Mouse (Mus musculus) urinary bladder, adult 18-20 months (tissue): ENCODE results near the gene Mrpl54.

Experiments
- DNase-seq, 2 experiments: peaks; one replicate each; pipeline ENCODE4 v3.0.0; 2022; ENCODE audit warnings: low spot score in 2 of 2, mixed read lengths in 2 of 2

The Mrpl54 gene

DNA sequence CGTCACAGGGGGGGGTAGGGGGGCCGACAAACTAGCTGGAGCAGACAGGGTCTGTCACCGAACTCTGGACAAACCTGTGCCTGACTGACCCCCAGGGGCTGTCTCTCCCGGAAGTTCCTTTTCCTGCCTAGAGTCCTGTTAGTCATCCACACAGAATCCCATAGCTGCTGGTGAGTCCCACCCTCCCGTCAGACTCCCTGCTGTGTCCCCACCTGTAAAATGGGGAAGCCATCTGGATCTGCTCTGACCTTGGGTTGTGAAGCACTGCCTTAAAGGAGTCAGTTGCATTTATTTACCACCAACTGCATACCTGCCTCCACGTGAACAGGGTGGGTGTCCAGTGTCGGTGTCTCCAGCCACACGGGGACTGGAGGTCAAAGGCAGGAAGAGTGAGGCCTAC lies 27.7 kb upstream of the Mrpl54 start:
- DNase-seq: no peak

- no peak for DNase-seq
These were observed 26.7 kb upstream of the Mrpl54 start for GRCm38 (mm10) chr10:81293334-81294030.

DNA sequence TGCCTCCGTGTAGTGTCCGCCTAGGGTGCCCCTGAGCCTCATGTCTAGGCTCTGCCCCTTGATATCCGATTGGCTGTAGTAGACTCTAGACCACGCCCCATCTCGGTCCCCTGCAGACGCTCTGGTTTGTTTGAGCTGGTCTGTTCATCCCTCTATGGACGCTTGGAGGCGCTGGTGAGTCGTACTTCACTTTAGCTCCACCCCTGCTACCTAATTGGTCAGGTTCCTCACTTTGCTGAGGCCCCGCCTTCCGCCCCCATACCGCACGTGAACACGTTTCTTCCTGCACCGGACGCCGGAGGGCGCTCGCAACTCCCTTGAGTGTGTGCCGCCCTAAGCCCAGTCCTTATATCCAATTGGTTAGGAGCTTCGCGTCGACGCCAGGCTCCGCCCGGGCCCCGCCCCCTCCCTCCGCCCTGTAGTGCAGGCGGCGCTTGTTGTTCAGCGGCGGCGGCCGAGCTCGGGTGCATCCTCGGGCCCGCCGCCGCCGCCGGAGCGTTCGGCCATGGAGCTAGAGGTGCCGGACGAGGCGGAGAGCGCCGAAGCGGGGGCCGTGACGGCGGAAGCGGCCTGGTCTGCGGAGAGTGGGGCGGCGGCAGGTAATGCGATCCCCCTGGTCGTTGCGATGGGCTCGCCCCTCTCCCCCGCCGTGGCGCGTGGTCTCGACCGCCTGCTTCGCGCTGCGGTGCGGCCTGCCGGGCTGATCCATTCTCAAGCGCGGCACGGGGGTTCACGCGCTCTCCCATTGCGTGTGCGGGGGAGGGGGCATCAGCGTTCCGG lies 26.0 kb upstream of the Mrpl54 start, which contains the start of gene Pip5k1c:
Pip5k1c (plus strand) TSS at position 410 of the 780 bp plus-strand sequence.
- peak; percentile 96 to 98 for DNase-seq

DNA sequence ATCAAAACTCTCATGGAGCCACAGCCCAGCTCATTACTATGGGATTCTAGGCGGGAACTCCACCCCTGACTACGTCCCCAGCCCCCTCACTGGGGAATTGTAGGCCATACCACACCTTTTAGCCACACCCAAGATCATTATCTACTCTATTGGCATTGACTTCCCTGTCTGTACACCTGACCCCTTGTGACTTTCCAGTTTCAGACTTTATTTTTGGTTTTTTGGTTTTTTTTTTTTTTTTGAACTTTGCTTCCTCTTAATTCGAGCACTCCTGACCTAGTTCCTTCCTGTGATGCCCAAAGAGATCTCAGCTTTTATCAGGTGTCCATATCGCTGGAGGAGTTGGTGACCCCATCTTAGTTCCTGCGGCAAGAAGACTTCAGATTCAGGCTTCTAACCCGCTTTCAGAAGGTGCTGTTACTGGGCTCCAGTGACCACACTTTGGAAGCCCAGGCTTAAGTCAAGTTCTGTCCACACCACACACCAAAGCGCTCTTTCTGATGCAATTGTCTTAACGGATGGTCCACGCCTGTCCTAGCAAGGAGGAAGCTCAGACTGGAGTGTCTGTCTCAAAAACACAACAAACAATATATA lies 24.9 kb upstream of the Mrpl54 start, which contains the start of gene Tjp3:
Tjp3 (minus strand) TSS at position 71 of the 594 bp plus-strand sequence.
- no peak for DNase-seq

DNA sequence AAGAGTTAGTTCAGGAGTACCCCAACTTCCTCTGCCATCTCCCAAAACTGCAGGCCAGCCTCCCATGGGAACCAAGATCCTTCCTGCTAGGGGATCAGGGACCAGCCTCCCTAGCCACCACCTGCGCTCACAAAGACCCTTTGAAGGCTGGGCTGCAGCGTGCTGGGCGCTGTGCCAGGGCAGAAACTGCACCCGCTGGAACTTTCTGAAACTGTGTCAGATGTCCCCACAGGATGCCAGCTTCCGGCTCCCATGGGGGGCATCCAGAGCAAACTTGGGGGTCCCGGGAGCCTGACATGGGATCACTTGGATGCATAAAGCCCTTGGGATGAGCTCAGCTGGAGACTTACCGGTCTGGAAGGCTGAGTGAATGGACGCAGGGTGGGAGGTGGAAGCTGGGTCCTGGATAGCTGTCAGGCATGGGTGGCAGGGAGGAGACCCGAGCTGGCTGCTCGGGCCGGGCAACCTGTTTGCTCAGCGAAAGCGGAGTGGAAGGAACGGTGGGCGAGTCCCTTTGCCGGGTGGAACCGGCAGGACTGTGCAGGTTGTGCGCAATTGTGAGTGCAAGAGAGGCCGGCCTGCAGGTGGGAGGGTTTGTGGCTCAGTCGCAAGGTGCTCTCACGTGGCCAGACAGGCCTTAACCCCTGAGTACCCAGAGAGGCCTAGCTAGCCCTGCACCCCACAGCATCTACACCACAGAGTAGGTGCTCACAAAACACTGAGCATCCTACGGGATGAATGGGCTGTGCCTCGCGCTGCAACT lies 24.1 kb upstream of the Mrpl54 start:
- peak; percentile 65 to 73 for DNase-seq

GRCm38 (mm10) chr10:81289811-81290210 lies 23.1 kb upstream of the Mrpl54 start:
- DNase-seq: peak; percentile 54 to 71

DNA sequence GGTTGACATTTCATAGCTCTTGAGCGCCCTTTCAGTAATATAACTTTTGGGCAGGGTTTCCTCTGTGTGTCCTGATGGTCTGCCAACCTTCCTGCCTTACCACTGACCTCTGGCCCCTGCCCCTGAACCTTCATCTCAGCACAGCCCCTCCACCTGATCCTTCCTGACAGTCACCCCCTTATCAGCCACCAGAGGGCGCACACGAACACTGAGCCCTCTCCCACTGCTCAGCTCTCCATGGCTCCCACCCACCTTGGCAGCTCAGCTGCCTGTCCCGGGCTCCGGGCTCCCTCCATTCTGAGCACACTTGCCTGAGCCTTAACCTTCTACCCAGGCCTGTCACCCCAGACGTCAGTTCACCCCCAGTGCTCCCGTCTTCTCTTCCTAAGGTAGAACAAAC lies 22.5 kb upstream of the Mrpl54 start:
- DNase-seq: peak; percentile 34 to 44

DNA sequence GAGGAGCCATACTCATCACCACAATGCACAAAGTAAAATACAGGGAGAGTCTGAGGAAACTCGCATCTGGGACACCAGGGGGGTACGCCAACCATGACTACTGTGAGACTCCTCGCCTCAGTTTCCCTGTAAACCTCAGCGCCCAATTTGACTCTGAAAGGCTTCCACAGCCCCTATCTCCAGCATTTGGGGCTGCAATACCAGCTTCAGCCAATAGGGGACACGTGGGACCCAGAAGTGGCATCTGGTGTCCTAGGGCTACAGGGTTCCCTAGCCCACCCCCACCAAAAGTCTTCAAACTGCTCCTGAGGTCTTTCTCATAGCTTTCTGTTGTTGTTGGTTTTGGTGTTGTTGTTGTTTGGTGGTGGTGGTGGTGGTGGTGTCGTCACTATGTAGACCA lies 21.9 kb upstream of the Mrpl54 start:
- peak in 1 of 2 experiments; percentile 18 for DNase-seq

DNA sequence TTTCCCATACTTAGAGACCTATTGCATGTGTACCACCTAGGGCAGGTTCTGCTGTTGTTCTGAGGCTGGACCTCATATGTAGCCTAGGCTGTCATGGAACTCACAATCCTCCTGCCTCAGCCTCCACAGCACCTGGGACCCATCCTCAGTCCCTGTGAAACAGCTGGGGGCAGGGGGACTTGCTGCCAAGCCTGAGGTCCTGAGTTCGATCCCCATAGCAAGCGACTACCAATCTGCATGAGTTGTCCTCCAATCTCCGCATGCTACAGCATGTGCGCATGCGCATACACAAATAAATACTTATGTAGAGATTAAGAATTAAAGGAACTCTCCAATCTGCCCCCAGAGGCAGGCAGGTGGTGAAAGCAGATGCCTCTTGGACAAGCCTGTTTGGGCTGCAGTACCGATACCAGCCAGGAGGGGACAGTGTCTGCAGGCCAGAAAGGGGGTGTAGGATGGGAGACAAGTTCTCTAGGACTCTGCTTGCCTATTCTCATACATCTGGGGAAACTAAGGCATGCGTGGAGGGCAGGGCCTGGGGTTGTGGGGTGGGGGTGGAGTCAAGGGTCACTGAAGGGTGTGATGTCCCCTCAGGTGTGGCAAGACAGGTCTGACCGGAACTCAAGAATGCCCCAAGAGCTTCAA lies 20.9 kb upstream of the Mrpl54 start:
- DNase-seq: peak in 1 of 2 experiments; percentile 55

DNA sequence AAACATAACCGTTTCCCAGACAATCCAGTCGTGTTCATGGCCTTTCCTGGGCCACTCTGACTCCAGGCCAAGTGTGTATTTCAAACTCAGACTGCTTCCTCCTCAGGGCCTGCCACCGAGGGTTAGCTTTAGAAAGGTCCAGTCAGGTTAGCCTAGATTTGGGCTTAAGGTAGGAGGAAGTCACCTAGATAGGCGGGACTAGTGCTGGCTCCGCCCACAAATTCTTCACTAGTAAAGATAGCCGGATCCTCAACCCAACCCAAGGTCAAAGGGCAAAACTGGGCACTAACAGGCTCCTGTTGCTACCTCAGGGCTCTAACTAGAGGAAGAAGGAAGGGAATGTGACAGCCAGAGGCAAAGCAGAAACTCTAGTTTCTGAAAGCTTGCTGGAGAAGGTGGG lies 19.9 kb upstream of the Mrpl54 start:
- peak in 1 of 2 experiments; percentile 34 for DNase-seq

DNA sequence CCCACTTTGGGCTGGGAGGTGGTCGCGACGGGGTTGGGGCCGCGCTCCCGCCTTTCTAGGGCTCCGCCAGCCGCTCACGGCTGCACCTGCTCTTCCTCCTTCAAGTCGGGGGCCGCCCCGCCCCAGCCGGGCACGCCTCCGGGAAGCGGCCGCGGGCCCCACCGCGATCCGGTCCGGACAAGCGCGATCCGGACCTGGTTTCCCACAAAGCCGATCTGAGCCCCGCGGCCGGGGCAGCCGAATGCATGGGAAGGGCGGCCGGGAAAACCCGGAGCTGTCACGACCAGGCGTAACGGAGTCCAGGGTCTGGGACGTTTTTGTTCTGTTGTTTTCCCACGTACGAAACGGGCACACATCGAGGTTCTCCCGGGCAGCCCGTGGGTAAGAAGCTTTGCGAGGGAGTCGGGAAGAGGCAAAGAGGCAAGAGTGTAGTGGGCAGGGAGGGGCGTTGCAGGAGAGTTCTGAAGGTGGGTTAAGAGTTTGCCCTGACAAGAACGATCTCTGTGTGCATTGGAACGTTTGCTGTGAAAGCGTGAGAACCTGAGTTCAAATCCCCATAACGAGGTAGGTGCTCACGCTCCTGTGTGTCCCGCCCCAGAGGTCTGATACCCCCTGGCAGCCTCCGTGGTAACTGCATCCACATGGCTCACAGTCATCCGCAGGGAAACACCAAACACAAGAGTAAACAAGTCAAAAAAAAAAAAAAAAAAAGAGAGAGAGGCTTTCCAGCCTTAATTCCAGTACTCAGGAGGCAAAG lies 19.1 kb upstream of the Mrpl54 start:
- DNase-seq: peak; percentile 87 to 97

- peak; percentile 37 to 54 for DNase-seq
These were observed 18.0 kb upstream of the Mrpl54 start for GRCm38 (mm10) chr10:81284719-81285118.

GRCm38 (mm10) chr10:81284189-81284588 lies 17.5 kb upstream of the Mrpl54 start:
- peak; percentile 39 to 52 for DNase-seq

DNA sequence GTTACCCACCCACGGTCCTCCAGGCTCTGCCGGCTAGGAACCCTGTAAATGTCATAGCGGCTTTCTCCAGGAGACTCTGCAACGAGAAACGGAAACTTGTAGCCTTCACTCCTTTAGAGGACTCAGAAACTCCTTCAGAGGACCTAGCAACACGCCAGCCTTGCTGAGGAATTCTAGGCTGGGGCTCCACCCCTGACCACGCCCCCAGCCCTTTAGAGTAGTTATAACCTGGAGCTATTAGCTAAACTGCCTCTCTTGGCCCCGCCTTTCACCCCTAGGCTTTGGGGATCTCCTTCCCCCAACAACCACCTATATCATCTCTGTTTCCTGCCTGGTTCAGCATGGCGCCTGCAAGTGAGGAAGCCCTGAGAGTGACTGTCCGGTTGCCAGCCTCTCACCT lies 12.8 kb upstream of the Mrpl54 start:
- no peak for DNase-seq

- DNase-seq: no peak
These were observed 10.9 kb upstream of the Mrpl54 start for GRCm38 (mm10) chr10:81277676-81278075.

DNA sequence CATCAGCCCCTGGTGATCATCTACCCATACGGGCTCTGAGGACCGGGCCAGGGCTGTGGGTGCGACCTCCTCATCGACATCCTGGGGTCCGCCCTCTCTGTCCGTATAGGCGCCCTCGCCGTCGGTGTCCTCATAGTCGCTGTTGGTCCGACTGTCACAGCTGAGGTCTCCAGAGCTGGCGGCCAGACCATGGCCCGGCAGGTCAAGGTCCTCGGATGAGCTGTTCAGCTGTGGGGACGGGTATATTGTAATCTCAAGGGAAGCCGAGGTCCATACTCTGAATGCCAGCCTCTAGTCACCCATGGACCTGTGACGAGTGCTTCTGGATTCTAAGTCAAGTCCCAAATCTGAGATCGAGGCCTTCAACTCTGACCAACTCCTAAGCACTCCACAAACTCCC lies 7.1 kb upstream of the Mrpl54 start:
- DNase-seq: no peak

- DNase-seq: no peak
These were observed 5.6 kb upstream of the Mrpl54 start for GRCm38 (mm10) chr10:81272356-81272755.

DNA sequence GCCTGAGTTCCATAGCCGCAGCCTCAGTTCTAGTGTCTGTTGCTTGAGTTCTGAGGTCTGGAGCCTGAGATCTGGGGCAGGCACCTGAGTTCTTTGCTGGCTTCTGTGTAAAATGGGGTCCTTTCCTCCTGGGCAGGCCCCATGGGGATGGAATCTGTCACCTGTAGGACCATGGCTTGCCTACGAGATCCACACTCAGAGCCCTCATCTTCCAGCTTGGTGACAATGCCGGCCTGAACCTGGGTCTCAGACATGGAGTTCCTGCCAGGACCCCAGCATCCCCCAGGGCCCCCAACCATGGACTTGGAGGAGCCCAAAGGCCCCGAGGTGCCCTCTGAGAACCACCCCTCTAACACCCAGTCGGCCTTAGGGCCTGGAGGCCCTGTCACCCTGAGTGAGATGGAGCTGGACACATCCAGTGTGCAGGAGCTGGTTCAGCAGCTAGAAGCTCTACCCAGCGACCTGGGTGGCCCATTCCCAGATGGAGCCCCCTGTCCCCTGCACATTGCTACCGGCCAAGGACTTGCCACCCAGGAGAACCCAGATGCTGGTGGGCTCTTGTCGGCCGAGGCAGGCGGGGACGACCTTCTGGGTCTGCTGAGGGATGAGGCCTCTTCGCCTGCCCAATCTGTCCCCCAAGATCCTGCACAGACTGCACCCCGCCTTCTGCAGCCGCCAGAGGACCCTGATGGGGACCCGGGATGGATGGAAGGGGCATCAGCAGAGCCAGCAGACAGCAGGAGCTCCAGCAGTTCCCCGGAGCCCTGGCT lies 2.1 kb upstream of the Mrpl54 start:
- no peak for DNase-seq

DNA sequence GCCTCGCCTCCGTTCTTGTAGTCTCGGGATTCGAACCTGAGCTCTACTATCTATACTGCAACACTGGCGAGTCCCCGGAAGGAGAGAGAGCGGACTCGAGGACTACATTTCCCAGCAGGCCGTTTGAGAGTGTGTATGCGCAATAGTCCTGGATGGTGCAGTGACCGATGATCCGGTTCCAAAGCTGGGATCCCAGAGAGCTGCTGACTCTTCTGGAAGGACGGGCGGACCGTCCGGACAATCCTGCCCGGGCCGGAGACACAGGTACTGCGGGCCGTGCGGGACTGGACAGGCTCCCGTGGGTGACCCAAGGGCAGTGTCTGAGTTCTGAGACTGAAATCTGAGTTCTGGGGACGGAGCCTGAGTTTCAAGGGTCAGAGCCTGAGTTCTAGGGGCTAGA lies 1.3 kb upstream of the Mrpl54 start:
- peak; percentile 67 to 83 for DNase-seq

GRCm38 (mm10) chr10:81265540-81265939 lies 1.2 kb downstream of the Mrpl54 start:
- no peak for DNase-seq
